Mouse (Mus musculus) embryonic facial prominence, embryonic 15.5 days (tissue): ENCODE results near the gene Rpa1. TPM values are rescaled to one million over a fixed set of nuclear protein-coding genes. Genes with fewer than 3 reads are reported as not detected.

Experiments used
- ATAC-seq: fragments of 200-750 bp; cut with Nextera tagmentation; 2 replicates; pipeline ENCODE4 v1.8.0; 2017; ENCODE audit warnings: low read depth, moderate TSS enrichment; ENCODE audit not compliant: insufficient number of reproducible peaks, low FRiP score, low TSS enrichment
- H3K27ac ChIP-seq: fragments of 300-500 bp; sonication (generic); replicated peaks from 2 replicates; pipeline ENCODE4 v1.5.1; 2015; ENCODE audit warnings: mild to moderate bottlenecking, inconsistent platforms
- H3K27me3 ChIP-seq: fragments of 300-500 bp; sonication (generic); 2 replicates; pipeline ENCODE4 v1.6.1; 2015; ENCODE audit warnings: inconsistent platforms
- H3K36me3 ChIP-seq: fragments of 300-500 bp; sonication (generic); 2 replicates; pipeline ENCODE4 v1.6.1; 2015; ENCODE audit warnings: mild to moderate bottlenecking, inconsistent platforms
- H3K4me1 ChIP-seq: fragments of 300-500 bp; sonication (generic); 2 replicates; pipeline ENCODE4 v1.6.1; 2015; ENCODE audit warnings: inconsistent platforms
- H3K4me2 ChIP-seq: fragments of 300-500 bp; sonication (generic); replicated peaks from 2 replicates; pipeline ENCODE4 v1.6.1; 2015; ENCODE audit warnings: mild to moderate bottlenecking, inconsistent platforms
- H3K4me3 ChIP-seq: fragments of 300-500 bp; sonication (generic); replicated peaks from 2 replicates; pipeline ENCODE4 v1.5.1; 2015; ENCODE audit warnings: mild to moderate bottlenecking, inconsistent platforms
- H3K9ac ChIP-seq: fragments of 300-500 bp; sonication (generic); 2 replicates; pipeline ENCODE4 v1.6.1; 2015; ENCODE audit warnings: inconsistent platforms
- H3K9me3 ChIP-seq: fragments of 300-500 bp; sonication (generic); replicated peaks from 2 replicates; pipeline ENCODE4 v1.6.1; 2016; ENCODE audit warnings: inconsistent platforms
- WGBS: fragments of 180-500 bp; shearing (Covaris S2); methylation state at CpG from one replicate; pipeline ENCODE4 v1.1.7; 2015; 5-methylcytosine and 5-hydroxymethylcytosine counted together
- polyA plus RNA-seq: library from polyadenylated mRNA; unstranded; fragments of >200 nt; fragmentation: Nextera tagmentation; extraction: Ambion mirVana; gene quantifications from 2 replicates; pipeline ENCODE4 v1.2.1, GENCODE M21; 2015

Gene Rpa1
- polyA plus RNA-seq, 1 experiment from 2014 or later = 96.4 TPM

GRCm38 (mm10) chr11:75275035-75275434, 73.1 kb downstream of the Rpa1 start:
- H3K9ac ChIP-seq = no peak overlapping the region
- no peak overlapping the region for H3K4me2 ChIP-seq
- no peaks in the 10 kb centered on the region for H3K36me3 ChIP-seq
- 0 out of 2 replicates have a peak, but pooled peaks cover 3% of the 10 kb centered on the region for H3K27me3 ChIP-seq
- no peaks in the 10 kb centered on the region for H3K9me3 ChIP-seq
- H3K4me3 ChIP-seq = no peak overlapping the region
- no peak overlapping the region for H3K27ac ChIP-seq
- ATAC-seq = 0 out of 2 replicates have a peak, but pooled peaks have one; percentile 30
- H3K4me1 ChIP-seq = peaks cover 23% of the 10 kb centered on the region
- WGBS = 30% methylated on average over 6 of the region's 6 CpGs

- no peak overlapping the region for H3K9ac ChIP-seq
- peaks cover 13% of the 10 kb centered on the region for H3K4me1 ChIP-seq
Observed at GRCm38 (mm10) chr11:75273466-75273865, 74.7 kb downstream of the Rpa1 start.

GRCm38 (mm10) chr11:75270985-75271434, 77.1 kb downstream of the Rpa1 start:
- Histone ChIP-seq H3K9ac (no peak overlapping the region), H3K4me3 (no peak overlapping the region), H3K4me1 (peaks cover 19% of the 10 kb centered on the region), H3K9me3 (no peaks in the 10 kb centered on the region), H3K27me3 (0 out of 2 replicates have a peak, but pooled peaks cover 3% of the 10 kb centered on the region), H3K36me3 (no peaks in the 10 kb centered on the region), H3K27ac (no peak overlapping the region), H3K4me2 (no peak overlapping the region)
- no peak for ATAC-seq
- 61% methylated on average over 7 of the region's 7 CpGs for WGBS

More at GRCm38 (mm10) chr11:75273466-75273865, 74.7 kb downstream of the Rpa1 start:
- Histone ChIP-seq H3K4me3 (no peak overlapping the region), H3K36me3 (no peaks in the 10 kb centered on the region), H3K9me3 (no peaks in the 10 kb centered on the region), H3K27me3 (0 out of 2 replicates have a peak, but pooled peaks cover 3% of the 10 kb centered on the region), H3K27ac (no peak overlapping the region), H3K4me2 (no peak overlapping the region)
- ATAC-seq = no peak
- 27% methylated on average over 8 of the region's 8 CpGs for WGBS

- no peak for ATAC-seq
- H3K4me1 ChIP-seq = peaks cover 23% of the 10 kb centered on the region
- whole genome bisulfite sequencing = 68% methylated on average over 8 of the region's 8 CpGs
- H3K27ac ChIP-seq = no peak overlapping the region
- no peak overlapping the region for H3K4me2 ChIP-seq
- no peak overlapping the region for H3K9ac ChIP-seq
- H3K27me3 ChIP-seq = 0 out of 2 replicates have a peak, but pooled peaks cover 3% of the 10 kb centered on the region
- no peaks in the 10 kb centered on the region for H3K36me3 ChIP-seq
- H3K9me3 ChIP-seq = no peaks in the 10 kb centered on the region
- H3K4me3 ChIP-seq = no peak overlapping the region
Observed at GRCm38 (mm10) chr11:75270276-75270984, 77.7 kb downstream of the Rpa1 start.

GRCm38 (mm10) chr11:75269213-75269612, 78.9 kb downstream of the Rpa1 start:
- Histone ChIP-seq H3K4me2 (no peak overlapping the region), H3K9me3 (no peaks in the 10 kb centered on the region), H3K27ac (no peak overlapping the region), H3K27me3 (no peaks in the 10 kb centered on the region), H3K36me3 (no peaks in the 10 kb centered on the region), H3K9ac (no peak overlapping the region), H3K4me1 (peaks cover 25% of the 10 kb centered on the region), H3K4me3 (no peak overlapping the region)
- ATAC-seq = no peak
- WGBS = 76% methylated on average over 4 of the region's 4 CpGs

GRCm38 (mm10) chr11:75268492-75268891, 79.6 kb downstream of the Rpa1 start:
- Histone ChIP-seq H3K27ac (no peak overlapping the region), H3K4me1 (peaks cover 29% of the 10 kb centered on the region), H3K27me3 (no peaks in the 10 kb centered on the region), H3K4me3 (no peak overlapping the region), H3K4me2 (no peak overlapping the region), H3K9ac (no peak overlapping the region), H3K9me3 (no peaks in the 10 kb centered on the region), H3K36me3 (no peaks in the 10 kb centered on the region)
- WGBS = 53% methylated on average over 5 of the region's 5 CpGs
- ATAC-seq = no peak

- no peak overlapping the region for H3K9ac ChIP-seq
Observed at GRCm38 (mm10) chr11:75267826-75268281, 80.3 kb downstream of the Rpa1 start.

GRCm38 (mm10) chr11:75265545-75265944, 82.6 kb downstream of the Rpa1 start:
- WGBS = 56% methylated on average over 15 of the region's 15 CpGs
- H3K9me3 ChIP-seq = no peaks in the 10 kb centered on the region
- no peaks in the 10 kb centered on the region for H3K36me3 ChIP-seq
- H3K4me3 ChIP-seq = no peak overlapping the region
- no peaks in the 10 kb centered on the region for H3K27me3 ChIP-seq
- H3K4me2 ChIP-seq = no peak overlapping the region
- peaks cover 49% of the 10 kb centered on the region for H3K4me1 ChIP-seq
- H3K27ac ChIP-seq = no peak overlapping the region
- no peak overlapping the region for H3K9ac ChIP-seq
- no peak for ATAC-seq

More at GRCm38 (mm10) chr11:75267826-75268281, 80.3 kb downstream of the Rpa1 start:
- Histone ChIP-seq H3K27ac (0 out of 2 replicates have a peak overlapping the region, but pooled peaks have one; percentile 35), H3K4me1 (peaks cover 31% of the 10 kb centered on the region), H3K4me2 (no peak overlapping the region), H3K27me3 (no peaks in the 10 kb centered on the region), H3K9me3 (no peaks in the 10 kb centered on the region), H3K4me3 (no peak overlapping the region), H3K36me3 (no peaks in the 10 kb centered on the region)
- ATAC-seq = no peak
- 33% methylated on average over 9 of the region's 9 CpGs for WGBS

GRCm38 (mm10) chr11:75264550-75264949, 83.6 kb downstream of the Rpa1 start:
- ATAC-seq = no peak
- Histone ChIP-seq H3K9ac (no peak overlapping the region), H3K36me3 (no peaks in the 10 kb centered on the region), H3K9me3 (no peaks in the 10 kb centered on the region), H3K4me1 (peaks cover 54% of the 10 kb centered on the region), H3K4me3 (no peak overlapping the region), H3K27ac (no peak overlapping the region), H3K4me2 (no peak overlapping the region), H3K27me3 (no peaks in the 10 kb centered on the region)
- WGBS = 89% methylated on average over 6 of the region's 6 CpGs

GRCm38 (mm10) chr11:75263964-75264312, 84.2 kb downstream of the Rpa1 start:
- Histone ChIP-seq H3K4me2 (no peak overlapping the region), H3K4me1 (peaks cover 54% of the 10 kb centered on the region), H3K9me3 (no peaks in the 10 kb centered on the region), H3K9ac (no peak overlapping the region), H3K27me3 (no peaks in the 10 kb centered on the region), H3K27ac (no peak overlapping the region), H3K4me3 (no peak overlapping the region), H3K36me3 (no peaks in the 10 kb centered on the region)
- WGBS = 51% methylated on average over 6 of the region's 6 CpGs
- no peak for ATAC-seq

GRCm38 (mm10) chr11:75263274-75263963, 84.7 kb downstream of the Rpa1 start:
- 53% methylated on average over 15 of the region's 15 CpGs for WGBS
- Histone ChIP-seq H3K9ac (no peak overlapping the region), H3K27me3 (no peaks in the 10 kb centered on the region), H3K4me1 (peaks cover 54% of the 10 kb centered on the region), H3K4me3 (no peak overlapping the region), H3K4me2 (no peak overlapping the region), H3K27ac (no peak overlapping the region), H3K9me3 (no peaks in the 10 kb centered on the region), H3K36me3 (no peaks in the 10 kb centered on the region)
- ATAC-seq = no peak
